Mouse (Mus musculus) spleen, adult 2 months (tissue): Measurements from ENCODE around the gene Chst15. TPM values are rescaled to one million over a fixed set of nuclear protein-coding genes. Genes with fewer than 3 reads are reported as not detected.

ENCODE experiments used
- DNase-seq, 2 experiments: peaks; one replicate each; pipeline versions ENCODE4 v3.0.0 to v3.0.0-alpha.2; 2012 to 2021; ENCODE audit warnings: low spot score in 2 of 2, low read depth in 1 of 2
- H3K27ac ChIP-seq: fragments of 200-500 bp; 2 replicates; pipeline ENCODE4 v1.5.1; 2012; ENCODE audit warnings: low read length, inconsistent platforms; ENCODE audit not compliant: insufficient read depth
- H3K27me3 ChIP-seq: fragments of 200-500 bp; 2 replicates; pipeline ENCODE4 v1.6.1; 2012; ENCODE audit warnings: mild to moderate bottlenecking, moderate library complexity, low read length, inconsistent platforms; ENCODE audit not compliant: control insufficient read depth, insufficient read depth
- H3K36me3 ChIP-seq: fragments of 200-500 bp; 2 replicates; pipeline ENCODE4 v1.6.1; 2012; ENCODE audit warnings: mild to moderate bottlenecking, low read length, inconsistent platforms; ENCODE audit not compliant: control insufficient read depth, insufficient read depth
- H3K4me1 ChIP-seq: fragments of 200-500 bp; 2 replicates; pipeline ENCODE4 v1.6.1; 2011; ENCODE audit warnings: inconsistent platforms; ENCODE audit not compliant: control insufficient read depth, insufficient read depth, insufficient read length
- H3K4me3 ChIP-seq: fragments of 200-500 bp; 2 replicates; pipeline ENCODE4 v1.5.1; 2011; ENCODE audit warnings: mild to moderate bottlenecking, inconsistent platforms; ENCODE audit not compliant: insufficient read depth, insufficient read length; ENCODE audit errors: extremely low read depth
- CTCF ChIP-seq: fragments of 200-500 bp; IDR thresholded peaks from 2 replicates; pipeline ENCODE4 v1.5.1; 2011; ENCODE audit warnings: mild to moderate bottlenecking, inconsistent platforms; ENCODE audit not compliant: insufficient read depth, insufficient read length, insufficient replicate concordance; ENCODE audit errors: extremely low read depth
- POLR2A ChIP-seq: fragments of 200-500 bp; IDR thresholded peaks from 2 replicates; pipeline ENCODE4 v1.6.1; 2011; ENCODE audit warnings: low read depth, low read length, inconsistent platforms
- WGBS: fragments of 180-500 bp; shearing (Covaris S2); methylation state at CpG from one replicate; pipeline ENCODE4 v1.1.7; 2018; 5-methylcytosine and 5-hydroxymethylcytosine counted together
- polyA plus RNA-seq: library from polyadenylated mRNA; depleted of rRNA; stranded (reverse); fragments of >200 nt; gene quantifications from 2 replicates; pipeline ENCODE4 v1.2.3, GENCODE M21; 2012

The Chst15 gene
- polyA plus RNA-seq, 1 experiment: 27.9 TPM

- 16% methylated on average over 5 of the region's 5 CpGs for WGBS
Measured at GRCm38 (mm10) chr7:132323430-132323829, 6.4 kb upstream of the Chst15 start.

GRCm38 (mm10) chr7:132321392-132321958, 4.4 kb upstream of the Chst15 start:
- H3K4me1 ChIP-seq: peaks cover 38% of the 10 kb centered on the region
- H3K36me3 ChIP-seq: no peaks in the 10 kb centered on the region
- 87% methylated on average over 2 of the region's 2 CpGs for WGBS
- no peaks in the 10 kb centered on the region for H3K27me3 ChIP-seq
- H3K27ac ChIP-seq: no peak overlapping the region
- TF ChIP-seq CTCF (no peak), POLR2A (no peak)
- no peak for DNase-seq
- no peak overlapping the region for H3K4me3 ChIP-seq

More at GRCm38 (mm10) chr7:132323430-132323829, 6.4 kb upstream of the Chst15 start:
- H3K4me1 ChIP-seq: peaks cover 32% of the 10 kb centered on the region
- peak overlapping the region; percentile 43 for H3K4me3 ChIP-seq
- no peaks in the 10 kb centered on the region for H3K36me3 ChIP-seq
- DNase-seq: peak; percentile 67 to 81
- no peaks in the 10 kb centered on the region for H3K27me3 ChIP-seq
- peak; percentile 42; the same call in 1 of the 2 replicates for TF ChIP-seq POLR2A
- no peak for TF ChIP-seq CTCF
- H3K27ac ChIP-seq: peak overlapping the region; percentile 98

- H3K4me3 ChIP-seq: peak overlapping the region; percentile 84
- no peak for TF ChIP-seq POLR2A
- peak; percentile 23; the same call in 1 of the 2 replicates for TF ChIP-seq CTCF
- H3K27me3 ChIP-seq: no peaks in the 10 kb centered on the region
- peak; percentile 58 to 85 for DNase-seq
- no peaks in the 10 kb centered on the region for H3K36me3 ChIP-seq
- peaks cover 35% of the 10 kb centered on the region for H3K4me1 ChIP-seq
- WGBS: under 1% methylated on average over 75 of the region's 79 CpGs
- peak overlapping the region; percentile 98 for H3K27ac ChIP-seq
Measured at GRCm38 (mm10) chr7:132316101-132317035, 660 bp downstream of the Chst15 start.

GRCm38 (mm10) chr7:132315149-132316091, 1.6 kb downstream of the Chst15 start:
- DNase-seq: peak; percentile 33 to 74

GRCm38 (mm10) chr7:132312396-132312795, 4.6 kb downstream of the Chst15 start:
- TF ChIP-seq POLR2A: no peak
- TF ChIP-seq CTCF: no peak
- Histone ChIP-seq H3K27ac (0 out of 2 replicates have a peak overlapping the region, but pooled peaks have one; percentile 13), H3K4me1 (peaks cover 42% of the 10 kb centered on the region; the same call in 1 of the 2 replicates), H3K36me3 (no peaks in the 10 kb centered on the region), H3K4me3 (no peak overlapping the region), H3K27me3 (no peaks in the 10 kb centered on the region)
- 44% methylated on average over 8 of the region's 8 CpGs for WGBS
- DNase-seq: no peak

More at GRCm38 (mm10) chr7:132315149-132316091, 1.6 kb downstream of the Chst15 start:
- TF ChIP-seq CTCF (peak; percentile 41; the same call in 1 of the 2 replicates), POLR2A (0 out of 2 replicates have a peak, but pooled peaks have one; percentile 3)
- 4% methylated on average over 51 of the region's 51 CpGs for WGBS
- Histone ChIP-seq H3K27ac (peak overlapping the region; percentile 98), H3K4me3 (peak overlapping the region; percentile 84), H3K36me3 (no peaks in the 10 kb centered on the region), H3K27me3 (no peaks in the 10 kb centered on the region), H3K4me1 (peaks cover 32% of the 10 kb centered on the region; the same call in 1 of the 2 replicates)
